Mouse (Mus musculus): ENCODE results near the gene Pir. TPM values are rescaled to one million over a fixed set of nuclear protein-coding genes. Genes with fewer than 3 reads are reported as not detected.
A peak's percentile ranks its signal among the peaks of the same experiment; 100 is the strongest.

Pir gene
- total RNA-seq, 2 experiments from 2014 or later, result 4.9 to 7.2 TPM

DNA sequence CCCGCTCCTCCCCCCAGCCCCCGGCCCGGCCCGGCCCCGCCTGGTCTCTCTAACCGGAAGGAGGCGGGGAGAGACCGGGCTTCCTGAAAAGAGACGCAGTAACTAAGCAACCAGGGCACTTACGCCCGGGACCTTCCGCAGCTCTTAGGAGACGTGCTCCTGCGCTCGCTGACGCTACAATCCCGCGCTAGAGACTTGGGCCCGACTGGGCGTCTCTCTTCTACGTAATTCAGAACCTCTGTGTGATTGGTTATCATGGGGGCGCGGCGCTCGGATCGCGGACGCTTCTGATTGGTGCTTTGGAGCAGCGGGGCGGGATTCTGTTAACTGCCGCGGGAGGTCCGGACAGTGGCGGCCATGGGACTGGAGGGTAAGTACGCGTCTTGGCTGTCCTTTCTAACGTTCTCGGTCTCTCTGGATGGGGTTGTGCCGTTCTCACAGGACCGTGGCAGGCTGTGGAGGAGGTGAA, 150.3 kb downstream of the Pir start, which contains the start of gene Piga:
TSS of gene Piga (plus strand) at position 317 of the 469 bp plus-strand sequence.
- intact Hi-C loops (cut with DNase I), result loop anchor here (10.0 kb wide), 2 partner anchors 345 to 465 kb away; partner anchors contain the start of genes Siah1b and Zrsr2

DNA sequence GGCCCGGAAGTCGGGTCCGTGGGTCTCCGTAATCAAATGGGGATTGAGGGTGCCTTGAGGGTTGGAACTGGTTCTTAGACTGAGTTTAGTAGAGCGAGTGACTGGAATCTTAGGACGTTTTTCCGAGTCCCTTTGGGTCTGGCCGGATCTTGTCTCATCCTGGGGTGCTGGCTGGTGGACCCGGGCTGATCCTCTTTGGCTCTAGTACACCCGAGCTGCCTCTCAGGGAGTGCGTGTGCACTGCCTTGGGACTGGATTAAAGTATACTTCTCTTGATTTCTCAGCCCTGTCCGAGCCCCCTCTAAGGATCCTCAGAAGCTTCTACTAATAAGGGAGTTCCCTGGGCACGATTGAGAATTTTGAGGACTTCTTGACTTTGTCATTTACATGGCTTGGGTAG, 150.8 kb downstream of the Pir start:
- no peak for DNase-seq
- intact Hi-C loops (cut with DNase I), result loop anchor here (10.0 kb wide), 2 partner anchors 345 to 465 kb away; partner anchors contain the start of genes Siah1b and Zrsr2

More for the DNA sequence above, 150.3 kb downstream of the Pir start, which contains the start of gene Piga:
- peak; percentile 82 to 85 for DNase-seq

DNA sequence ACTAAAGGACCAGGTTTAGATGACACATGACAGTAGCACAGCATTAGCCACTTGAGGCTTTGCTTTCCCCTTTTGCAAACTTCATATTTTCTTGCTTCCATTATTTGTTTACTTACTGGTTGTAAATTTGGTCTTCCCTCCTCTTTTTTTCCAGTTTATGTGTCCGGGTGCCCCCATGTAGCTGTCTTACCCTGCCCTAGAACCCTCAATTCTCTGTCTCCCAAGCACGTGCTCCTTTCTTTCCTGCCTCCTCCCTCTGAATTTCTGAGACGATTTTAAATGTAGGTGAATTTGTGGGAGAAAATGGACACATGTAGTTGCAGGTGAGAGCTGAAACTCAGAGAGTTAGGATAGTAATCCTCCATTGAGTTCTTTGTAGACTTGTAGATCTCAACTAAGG, 151.3 kb downstream of the Pir start:
- DNase-seq, result no peak
- intact Hi-C loops (cut with DNase I), result no loop called here

Other genes starting within 250 kb of the Pir start
- gene Car5b, start 241.4 kb upstream of the Pir start, total RNA-seq (2021), result 1 to 10 TPM in 1 of 2 experiments, under 1 TPM in 1; 0.65 to 1.7 TPM
- 1 to 10 TPM; 4.6 to 5.2 TPM for gene Siah1b, start 192.9 kb upstream of the Pir start, total RNA-seq (2021)
- gene Cltrn, start 180.5 kb upstream of the Pir start, total RNA-seq (2021), result not detected
- gene Ace2, start 130.0 kb upstream of the Pir start, total RNA-seq (2021), result 1 to 10 TPM; 1.6 TPM
- 1 to 10 TPM; 2.0 to 3.4 TPM for gene Bmx, start 11.2 kb upstream of the Pir start, total RNA-seq (2021)
- 1 to 10 TPM; 1.8 to 1.9 TPM for gene Vegfd, start 104.0 kb downstream of the Pir start, total RNA-seq (2021)
- gene Piga, start 150.4 kb downstream of the Pir start, total RNA-seq (2021), result 1 to 10 TPM; 2.2 to 2.3 TPM
- 100 to 1,000 TPM; 116 to 171 TPM for gene Asb11, start 167.6 kb downstream of the Pir start, total RNA-seq (2021)
- not detected for gene Asb9, start 237.0 kb downstream of the Pir start, total RNA-seq (2021)